Mouse (Mus musculus) stomach, postnatal 0 days (tissue): ENCODE data around the gene Emc9. TPM values are rescaled to one million over a fixed set of nuclear protein-coding genes. Genes with fewer than 3 reads are reported as not detected.

Experiments used
- ATAC-seq: fragments of 200-750 bp; cut with Nextera tagmentation; 2 replicates; pipeline ENCODE4 v1.8.0; 2017; ENCODE audit not compliant: low FRiP score, low TSS enrichment
- DNase-seq: peaks from one replicate; pipeline ENCODE4 v3.0.0-alpha.2; 2016; ENCODE audit warnings: low spot score
- H3K27ac ChIP-seq: fragments of 300-500 bp; sonication (generic); replicated peaks from 2 replicates; pipeline ENCODE4 v1.5.1; 2014; ENCODE audit warnings: mild to moderate bottlenecking, control low read depth
- H3K27me3 ChIP-seq: fragments of 300-500 bp; sonication (generic); 2 replicates; pipeline ENCODE4 v1.6.1; 2014; ENCODE audit warnings: low read length; ENCODE audit not compliant: control insufficient read depth, insufficient read depth
- H3K36me3 ChIP-seq: fragments of 300-500 bp; sonication (generic); 2 replicates; pipeline ENCODE4 v1.6.1; 2014; ENCODE audit warnings: low read length, mixed read lengths; ENCODE audit not compliant: control insufficient read depth, insufficient read depth
- H3K4me1 ChIP-seq: fragments of 300-500 bp; sonication (generic); replicated peaks from 2 replicates; pipeline ENCODE4 v1.6.1; 2014; ENCODE audit warnings: antibody characterized with exemption; ENCODE audit not compliant: control insufficient read depth, insufficient read depth
- H3K4me2 ChIP-seq: fragments of 300-500 bp; sonication (generic); replicated peaks from 2 replicates; pipeline ENCODE4 v1.6.1; 2014; ENCODE audit warnings: low read depth, mild to moderate bottlenecking, control low read depth, moderate library complexity
- H3K4me3 ChIP-seq: fragments of 300-500 bp; sonication (generic); 2 replicates; pipeline ENCODE4 v1.5.1; 2014; ENCODE audit warnings: low read depth, low read length, control low read depth
- H3K9ac ChIP-seq: fragments of 300-500 bp; sonication (generic); 2 replicates; pipeline ENCODE4 v1.6.1; 2014; ENCODE audit warnings: mild to moderate bottlenecking, low read length, control low read depth, mixed read lengths
- H3K9me3 ChIP-seq: fragments of 300-500 bp; sonication (generic); 2 replicates; pipeline ENCODE4 v1.6.1; 2016; ENCODE audit warnings: low read length; ENCODE audit not compliant: control insufficient read depth
- CTCF ChIP-seq: IDR thresholded peaks from 2 replicates; pipeline ENCODE4 v1.5.1; 2016; ENCODE audit warnings: antibody characterized with exemption, low read depth, mild to moderate bottlenecking, moderate library complexity
- EP300 ChIP-seq: optimal IDR thresholded peaks from 2 replicates; pipeline ENCODE3; 2016; ENCODE audit warnings: antibody characterized with exemption
- WGBS: fragments of 180-500 bp; shearing (Covaris S2); extraction: QIAGEN DNeasy Blood & Tissue Kit; methylation state at CpG from one replicate; pipeline ENCODE4 v1.1.7; 2014; 5-methylcytosine and 5-hydroxymethylcytosine counted together
- polyA plus RNA-seq: library from polyadenylated mRNA; unstranded; fragments of >200 nt; fragmentation: Nextera tagmentation; extraction: Ambion mirVana; gene quantifications from 2 replicates; pipeline ENCODE4 v1.2.1, GENCODE M21; 2015

Gene Emc9
- polyA plus RNA-seq: 13.1 and 14.5 TPM in 2 replicates

DNA sequence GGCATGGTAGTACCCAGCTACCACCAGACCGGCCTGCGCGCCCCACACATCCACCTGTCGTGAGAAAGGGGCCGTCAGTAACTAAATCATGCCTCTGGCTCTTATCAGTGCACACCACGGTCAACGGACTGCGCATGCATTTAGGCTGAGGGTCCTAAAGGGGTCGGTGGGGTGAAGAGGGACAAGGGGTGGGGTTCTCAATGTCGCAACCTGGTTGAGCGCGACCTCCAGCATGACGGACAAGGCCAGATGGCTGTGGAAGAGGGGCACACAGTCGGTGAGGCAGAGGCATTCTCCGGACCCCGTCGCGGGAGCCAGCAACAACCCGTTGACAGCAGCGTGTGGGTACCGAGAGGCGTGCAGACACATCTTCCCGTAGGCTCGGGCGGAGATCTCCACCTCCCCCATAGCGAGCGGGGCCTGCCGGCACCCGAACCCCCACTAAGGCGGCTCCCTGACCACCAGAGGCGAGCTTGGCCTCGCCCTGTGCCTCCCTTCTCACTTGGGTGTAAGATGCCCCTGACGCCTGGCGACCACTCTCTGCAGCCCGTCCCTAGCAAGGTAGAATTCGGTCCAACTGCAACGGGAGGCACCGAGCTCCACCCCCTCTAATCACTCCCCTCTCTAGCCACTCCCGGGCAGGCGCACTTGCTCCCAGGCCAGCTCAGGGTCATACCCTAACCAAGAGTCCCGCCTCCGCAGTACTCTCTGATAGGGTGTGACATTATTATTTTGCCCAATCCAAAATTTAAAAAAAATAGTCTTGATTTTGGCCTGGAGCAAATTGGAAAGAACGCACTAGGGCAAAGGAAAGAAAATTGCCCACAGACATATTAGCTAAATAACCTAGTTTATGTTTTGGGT is at the start of gene Emc9:
TSS of gene Emc9 (minus strand) at position 601 of the 864 bp plus-strand sequence.
- WGBS: 5% methylated on average over 43 of the region's 43 CpGs
- no peaks in the 10 kb centered on the region for H3K27me3 ChIP-seq
- TF ChIP-seq EP300 (no peak), CTCF (no peak)
- H3K4me3 ChIP-seq: peak within 1 kb of the TSS; percentile 53
- peaks cover 3% of the 10 kb centered on the region; the same call in 1 of the 2 replicates for H3K4me1 ChIP-seq
- ATAC-seq (peak; percentile 85), DNase-seq (peak; percentile 78)
- peak within 1 kb of the TSS; percentile 86 for H3K4me2 ChIP-seq
- H3K36me3 ChIP-seq: peaks cover 4% of the 10 kb centered on the region; the same call in 1 of the 2 replicates
- peak within 1 kb of the TSS; percentile 73 for H3K27ac ChIP-seq
- peak within 1 kb of the TSS; percentile 63 for H3K9ac ChIP-seq
- no peaks in the 10 kb centered on the region for H3K9me3 ChIP-seq

DNA sequence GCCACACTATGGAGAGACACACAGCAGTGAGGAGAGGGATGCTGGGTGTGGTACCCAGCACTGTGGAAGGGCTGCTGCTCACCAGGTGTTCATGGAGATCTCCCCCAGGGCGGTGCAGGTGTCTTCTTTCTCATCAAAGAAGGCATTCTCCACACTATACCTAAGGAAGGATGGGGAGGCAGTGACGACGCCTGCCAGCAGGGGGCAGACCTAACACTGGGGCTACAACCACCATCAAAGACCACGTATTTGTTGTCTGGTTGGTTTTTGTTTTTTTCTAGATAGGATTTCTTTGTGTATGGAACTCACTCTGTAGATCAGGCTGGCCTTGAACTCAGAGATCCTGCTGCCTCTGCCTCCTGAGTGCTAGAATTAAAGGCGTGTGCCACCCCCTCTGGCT is 44.2 kb upstream of the Emc9 start:
- peak; percentile 82 for TF ChIP-seq CTCF
- TF ChIP-seq EP300: no peak
- H3K9ac ChIP-seq: no peak overlapping the region
- peaks cover 46% of the 10 kb centered on the region for H3K36me3 ChIP-seq
- H3K4me2 ChIP-seq: no peak overlapping the region
- H3K4me3 ChIP-seq: no peak overlapping the region
- 42% methylated on average over 5 of the region's 5 CpGs for WGBS
- H3K9me3 ChIP-seq: no peaks in the 10 kb centered on the region
- H3K27ac ChIP-seq: no peak overlapping the region
- DNase-seq (peak; percentile 60), ATAC-seq (peak; percentile 18; the same call in 1 of the 2 replicates)
- no peaks in the 10 kb centered on the region for H3K4me1 ChIP-seq
- no peaks in the 10 kb centered on the region for H3K27me3 ChIP-seq

DNA sequence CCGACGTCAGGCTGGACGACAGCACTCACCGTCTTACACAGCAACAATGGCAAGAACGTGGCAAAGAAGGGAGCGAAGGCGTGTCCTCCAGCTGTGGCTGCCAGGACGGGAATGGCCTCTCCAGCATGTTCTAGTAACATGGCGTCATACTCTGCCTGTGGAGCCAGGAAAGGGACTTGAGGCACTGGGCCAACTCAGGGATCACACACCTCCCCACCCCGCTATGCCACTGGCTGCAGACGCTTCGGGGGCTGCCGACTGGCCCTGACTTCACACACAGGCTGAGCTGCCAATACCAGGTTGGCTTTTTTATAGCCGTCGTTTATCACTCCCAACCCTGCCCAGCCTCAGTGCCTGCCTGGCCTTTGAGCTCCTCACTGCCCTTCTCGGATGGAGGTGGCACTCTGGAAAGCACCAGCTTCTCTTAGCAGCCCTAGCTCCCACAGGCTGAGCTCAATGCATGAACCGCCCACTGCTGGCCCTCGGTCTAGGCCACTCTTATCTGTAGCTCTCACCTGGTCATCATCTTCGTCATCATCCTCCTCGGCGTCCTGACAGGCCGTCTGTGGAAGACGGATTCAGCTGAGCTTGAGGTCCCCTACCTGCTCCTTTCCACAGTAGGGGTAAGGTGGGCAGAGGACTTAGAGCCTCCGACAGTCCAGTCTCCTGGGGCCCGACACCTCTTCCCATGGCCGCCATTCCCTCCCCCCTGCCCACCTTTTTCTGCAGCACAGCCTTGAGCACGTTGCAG is 43.1 kb upstream of the Emc9 start:
- peaks cover 46% of the 10 kb centered on the region for H3K36me3 ChIP-seq
- no peak overlapping the region for H3K27ac ChIP-seq
- WGBS: 89% methylated on average over 27 of the region's 27 CpGs
- no peak for DNase-seq
- no peaks in the 10 kb centered on the region for H3K4me1 ChIP-seq
- no peak for ATAC-seq
- H3K4me2 ChIP-seq: no peak overlapping the region
- no peak overlapping the region for H3K4me3 ChIP-seq
- H3K9me3 ChIP-seq: no peaks in the 10 kb centered on the region
- H3K9ac ChIP-seq: no peak overlapping the region
- no peaks in the 10 kb centered on the region for H3K27me3 ChIP-seq
- TF ChIP-seq EP300 (no peak), CTCF (no peak)

DNA sequence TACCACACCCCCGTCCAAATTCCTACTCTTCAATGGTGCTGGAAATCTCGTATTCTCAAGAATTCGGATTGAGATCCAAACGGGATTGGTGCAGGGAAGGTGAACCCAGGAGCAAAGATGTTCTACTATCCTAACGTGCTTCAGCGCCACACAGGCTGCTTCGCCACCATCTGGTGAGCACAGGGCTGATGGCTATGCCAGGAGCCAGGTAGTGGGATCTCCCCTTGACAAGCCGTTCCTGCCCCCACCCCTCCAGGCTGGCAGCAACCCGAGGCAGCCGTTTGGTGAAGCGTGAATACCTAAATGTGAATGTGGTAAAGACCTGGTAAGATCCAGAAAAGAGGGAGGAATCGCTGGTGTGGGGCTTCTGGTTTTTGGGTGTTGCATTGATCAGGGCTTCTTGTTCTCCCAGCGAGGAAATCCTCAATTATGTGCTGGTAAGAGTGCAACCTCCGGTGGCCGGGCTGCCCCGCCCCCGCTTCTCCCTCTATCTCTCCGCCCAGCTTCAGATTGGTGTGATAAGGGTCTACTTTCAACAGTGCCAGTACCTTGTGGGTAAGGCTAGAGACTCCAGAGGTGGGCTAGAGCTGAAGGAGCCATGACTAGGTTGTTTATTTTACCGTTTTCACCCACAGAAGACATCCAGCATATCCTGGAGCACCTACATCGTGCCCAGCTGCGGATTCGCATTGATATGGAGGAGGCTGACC is 33.5 kb upstream of the Emc9 start:
- Histone ChIP-seq H3K4me1 (no peaks in the 10 kb centered on the region), H3K9ac (peak overlapping the region; percentile 41; the same call in 1 of the 2 replicates), H3K4me2 (peak overlapping the region; percentile 35), H3K4me3 (peak overlapping the region; percentile 20), H3K27me3 (no peaks in the 10 kb centered on the region), H3K27ac (no peak overlapping the region), H3K9me3 (no peaks in the 10 kb centered on the region), H3K36me3 (no peaks in the 10 kb centered on the region)
- ATAC-seq: no peak
- DNase-seq: no peak
- 38% methylated on average over 22 of the region's 22 CpGs for WGBS
- TF ChIP-seq EP300: no peak
- TF ChIP-seq CTCF: no peak

DNA sequence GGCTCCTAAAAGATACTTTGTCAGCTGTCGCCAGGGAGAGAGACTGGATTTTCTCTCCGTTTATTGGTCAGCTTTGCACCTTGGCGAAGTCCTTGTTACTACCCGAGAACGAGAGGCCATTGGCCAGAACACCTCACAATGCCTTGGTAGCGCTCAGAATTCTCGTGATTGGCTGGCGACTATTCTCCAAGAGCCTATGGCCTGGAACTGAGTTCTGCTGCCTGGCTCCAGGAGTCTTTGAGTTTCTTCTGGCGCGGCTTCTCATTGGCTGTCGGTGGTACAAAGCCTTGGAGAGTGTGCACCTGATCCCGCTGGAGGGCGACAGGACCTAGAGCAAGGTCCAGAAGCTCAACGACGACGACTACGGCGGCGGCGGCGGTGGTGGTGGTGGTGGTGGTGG is 32.7 kb upstream of the Emc9 start, which contains the start of gene Rec8:
TSS of gene Rec8 (plus strand) at position 216 of the 400 bp plus-strand sequence.
- Histone ChIP-seq H3K4me3 (peak within 1 kb of the TSS; percentile 20), H3K27ac (no peak within 1 kb of the TSS), H3K36me3 (no peaks in the 10 kb centered on the region), H3K9ac (peak within 1 kb of the TSS; percentile 41; the same call in 1 of the 2 replicates), H3K4me1 (no peaks in the 10 kb centered on the region), H3K4me2 (peak within 1 kb of the TSS; percentile 35), H3K9me3 (no peaks in the 10 kb centered on the region), H3K27me3 (no peaks in the 10 kb centered on the region)
- WGBS: 15% methylated on average over 19 of the region's 21 CpGs
- DNase-seq (peak; percentile 84), ATAC-seq (peak; percentile 91)
- no peak for TF ChIP-seq EP300
- peak; percentile 59 for TF ChIP-seq CTCF
